Mouse (Mus musculus) CD4-positive, CD25-positive, alpha-beta regulatory T cell, adult 2 months (primary cell): ENCODE data around the gene Tmbim7.
"Not testable (repeated sequence)": the region's sequence is repeated elsewhere in the genome, so short reads cannot be mapped to it uniquely, and the experiment has no call there.

Experiments used
- DNase-seq: peaks from one replicate; pipeline ENCODE4 v3.0.0-alpha.2; 2012; ENCODE audit warnings: low read depth, low spot score

Tmbim7 gene

GRCm38 (mm10) chr5:3650881-3651280, at the start of gene Tmbim7:
Gene Tmbim7, plus strand, starts transcription at chr5:3651181.
- DNase-seq = no peak

GRCm38 (mm10) chr5:3607114-3607513, 43.9 kb upstream of the Tmbim7 start:
- DNase-seq = no peak

GRCm38 (mm10) chr5:3609241-3609640, 41.7 kb upstream of the Tmbim7 start:
- no peak for DNase-seq

- DNase-seq = not testable (repeated sequence)
These were observed 39.1 kb upstream of the Tmbim7 start for GRCm38 (mm10) chr5:3611835-3612234.

GRCm38 (mm10) chr5:3620486-3620885, 30.5 kb upstream of the Tmbim7 start:
- DNase-seq = no peak

- no peak for DNase-seq
These were observed 20.9 kb upstream of the Tmbim7 start for GRCm38 (mm10) chr5:3630055-3630454.

GRCm38 (mm10) chr5:3631512-3632271, 19.3 kb upstream of the Tmbim7 start:
- DNase-seq = no peak

GRCm38 (mm10) chr5:3632285-3632684, 18.7 kb upstream of the Tmbim7 start:
- no peak for DNase-seq

- DNase-seq = no peak
These were observed 17.7 kb upstream of the Tmbim7 start for GRCm38 (mm10) chr5:3633315-3633714.

- peak; percentile 35 for DNase-seq
These were observed 17.0 kb upstream of the Tmbim7 start for GRCm38 (mm10) chr5:3633951-3634350.

GRCm38 (mm10) chr5:3635286-3635685, 15.7 kb upstream of the Tmbim7 start:
- no peak for DNase-seq

- no peak for DNase-seq
These were observed 6.4 kb upstream of the Tmbim7 start for GRCm38 (mm10) chr5:3644621-3645020.

GRCm38 (mm10) chr5:3645326-3645725, 5.7 kb upstream of the Tmbim7 start:
- no peak for DNase-seq

- DNase-seq = no peak
These were observed 4.4 kb upstream of the Tmbim7 start for GRCm38 (mm10) chr5:3646539-3646938.

GRCm38 (mm10) chr5:3646991-3647707, 3.8 kb upstream of the Tmbim7 start:
- peak; percentile 79 for DNase-seq

GRCm38 (mm10) chr5:3647708-3648121, 3.3 kb upstream of the Tmbim7 start:
- peak; percentile 92 for DNase-seq

- DNase-seq = peak; percentile 12
These were observed 2.7 kb upstream of the Tmbim7 start for GRCm38 (mm10) chr5:3648206-3648848.

- no peak for DNase-seq
These were observed 2.2 kb upstream of the Tmbim7 start for GRCm38 (mm10) chr5:3648849-3649210.

GRCm38 (mm10) chr5:3651621-3652020, 640 bp downstream of the Tmbim7 start:
- no peak for DNase-seq

GRCm38 (mm10) chr5:3652903-3653575, 2.1 kb downstream of the Tmbim7 start:
- DNase-seq = not testable (repeated sequence)

GRCm38 (mm10) chr5:3653801-3654200, 2.8 kb downstream of the Tmbim7 start:
- DNase-seq = no peak

- DNase-seq = no peak
These were observed 6.1 kb downstream of the Tmbim7 start, which contains the start of gene Gatad1 for GRCm38 (mm10) chr5:3657085-3657484. Gene Gatad1, minus strand, starts transcription at chr5:3657185.
